Mouse (Mus musculus): Measurements from ENCODE around the gene Hist2h2be. TPM values are rescaled to one million over a fixed set of nuclear protein-coding genes. Genes with fewer than 3 reads are reported as not detected.
"Not testable (repeated sequence)": the region's sequence is repeated elsewhere in the genome, so short reads cannot be mapped to it uniquely, and the experiment has no call there.

Hist2h2be gene
- polyA plus RNA-seq, 1 experiment from 2014 or later: 9.4 TPM

DNA sequence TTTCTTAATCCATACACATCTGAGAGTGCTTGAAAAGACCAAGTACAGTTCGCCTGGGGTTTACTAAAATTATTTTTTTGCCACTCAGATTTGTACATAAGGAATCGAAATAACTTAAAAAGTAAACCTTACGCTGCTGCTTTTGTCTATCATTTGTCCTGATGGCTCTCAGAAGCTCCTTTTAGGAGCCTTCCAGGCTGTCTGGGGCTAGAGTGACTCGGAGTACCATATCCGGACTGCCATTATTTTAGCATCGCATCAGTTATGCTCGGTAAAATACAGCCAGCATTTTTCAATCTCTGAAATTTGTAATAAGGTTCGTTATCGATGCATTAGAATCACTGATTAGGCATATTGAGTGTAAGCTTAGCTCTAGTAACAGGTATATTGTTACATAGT, 19.9 kb downstream of the Hist2h2be start:
- Histone ChIP-seq H3K4me2 (ENCODE audit: low read depth, low read length) (peak overlapping the region; percentile 57), H3K4me1 (ENCODE audit: control insufficient read depth, insufficient read depth, low read length) (peaks cover 22% of the 10 kb centered on the region), H3K27ac (ENCODE audit: low read length) (peak overlapping the region; percentile 87), H3K9ac (ENCODE audit: low read length) (peak overlapping the region; percentile 71), H3K4me3 (ENCODE audit: low read length) (peak overlapping the region; percentile 12; the same call in 1 of the 2 replicates), H3K9me3 (replicated peaks; ENCODE audit: control insufficient read depth, low read length) (no peaks in the 10 kb centered on the region), H3K36me3 (ENCODE audit: control insufficient read depth, insufficient read depth) (no peaks in the 10 kb centered on the region), H3K27me3 (ENCODE audit: control insufficient read depth, insufficient read depth, low read length) (no peaks in the 10 kb centered on the region)
- ATAC-seq (replicated peaks; ENCODE audit: extremely low read depth, insufficient read depth, low FRiP score): no peak
- 79% methylated on average over 9 of the region's 9 CpGs for WGBS

- no peak for ATAC-seq (replicated peaks; ENCODE audit: extremely low read depth, insufficient read depth, low FRiP score)
- Histone ChIP-seq H3K4me2 (ENCODE audit: low read depth, low read length) (peak overlapping the region; percentile 69), H3K9ac (ENCODE audit: low read length) (peak overlapping the region; percentile 82), H3K4me1 (ENCODE audit: control insufficient read depth, insufficient read depth, low read length) (peaks cover 25% of the 10 kb centered on the region), H3K4me3 (ENCODE audit: low read length) (peak overlapping the region; percentile 57), H3K36me3 (ENCODE audit: control insufficient read depth, insufficient read depth) (no peaks in the 10 kb centered on the region), H3K27me3 (ENCODE audit: control insufficient read depth, insufficient read depth, low read length) (no peaks in the 10 kb centered on the region), H3K27ac (ENCODE audit: low read length) (peak overlapping the region; percentile 97), H3K9me3 (replicated peaks; ENCODE audit: control insufficient read depth, low read length) (no peaks in the 10 kb centered on the region)
- WGBS: 75% methylated on average over 7 of the region's 7 CpGs
Measured at GRCm38 (mm10) chr3:96243921-96244572, 23.1 kb downstream of the Hist2h2be start.

GRCm38 (mm10) chr3:96245003-96245886, 24.3 kb downstream of the Hist2h2be start, which contains the start of gene Hist2h2aa1:
Gene Hist2h2aa1, plus strand, starts transcription at chr3:96245497.
- peak within 1 kb of the TSS; percentile 82 for H3K9ac ChIP-seq (ENCODE audit: low read length)
- 0% methylated on average over 20 of the region's 88 CpGs for WGBS
- not testable (repeated sequence) for H3K9me3 ChIP-seq (replicated peaks; ENCODE audit: control insufficient read depth, low read length)

DNA sequence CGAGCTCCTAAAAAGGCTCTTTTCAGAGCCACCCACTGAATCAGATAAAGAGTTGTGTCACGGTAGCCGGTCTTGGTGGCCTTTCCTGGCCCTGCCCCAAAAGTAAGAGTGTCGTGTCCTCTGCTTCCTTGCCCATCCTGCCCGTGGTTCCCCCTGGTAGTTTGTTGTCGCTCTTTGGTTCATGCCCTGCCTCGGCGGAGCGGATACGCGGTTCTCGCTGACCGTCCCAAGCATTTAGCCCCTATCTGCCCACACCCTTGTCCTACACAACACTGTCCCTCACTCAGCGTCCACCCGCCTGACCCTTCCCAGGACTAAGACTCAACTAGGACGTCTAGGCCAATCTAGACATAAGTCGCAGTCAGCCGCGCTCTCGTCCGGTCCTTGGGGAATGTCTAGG, 25.1 kb downstream of the Hist2h2be start:
- not testable (repeated sequence) for H3K4me2 ChIP-seq (ENCODE audit: low read depth, low read length); H3K9ac ChIP-seq (ENCODE audit: low read length)
- 0% methylated on average over 10 of the region's 21 CpGs for WGBS

More at GRCm38 (mm10) chr3:96245003-96245886, 24.3 kb downstream of the Hist2h2be start, which contains the start of gene Hist2h2aa1:
- not testable (repeated sequence) for H3K27me3 ChIP-seq (ENCODE audit: control insufficient read depth, insufficient read depth, low read length); H3K36me3 ChIP-seq (ENCODE audit: control insufficient read depth, insufficient read depth)
- ATAC-seq (replicated peaks; ENCODE audit: extremely low read depth, insufficient read depth, low FRiP score): peak; percentile 83
- peak within 1 kb of the TSS; percentile 57 for H3K4me3 ChIP-seq (ENCODE audit: low read length)
- peak within 1 kb of the TSS; percentile 69 for H3K4me2 ChIP-seq (ENCODE audit: low read depth, low read length)
- H3K4me1 ChIP-seq (ENCODE audit: control insufficient read depth, insufficient read depth, low read length): peaks cover 26% of the 10 kb centered on the region
- peak within 1 kb of the TSS; percentile 97 for H3K27ac ChIP-seq (ENCODE audit: low read length)

GRCm38 (mm10) chr3:96246427-96246856, 25.5 kb downstream of the Hist2h2be start, which contains the start of gene Hist2h3c1:
Gene Hist2h3c1, plus strand, starts transcription at chr3:96246685.
- peaks cover 24% of the 10 kb centered on the region for H3K4me1 ChIP-seq (ENCODE audit: control insufficient read depth, insufficient read depth, low read length)
- H3K9me3 ChIP-seq (replicated peaks; ENCODE audit: control insufficient read depth, low read length); H3K27me3 ChIP-seq (ENCODE audit: control insufficient read depth, insufficient read depth, low read length); H3K36me3 ChIP-seq (ENCODE audit: control insufficient read depth, insufficient read depth): not testable (repeated sequence)
- H3K4me3 ChIP-seq (ENCODE audit: low read length): peak within 1 kb of the TSS; percentile 53
- peak within 1 kb of the TSS; percentile 63 for H3K4me2 ChIP-seq (ENCODE audit: low read depth, low read length)
- 0% methylated on average over 13 of the region's 47 CpGs for WGBS
- ATAC-seq (replicated peaks; ENCODE audit: extremely low read depth, insufficient read depth, low FRiP score): peak; percentile 90
- peak within 1 kb of the TSS; percentile 74 for H3K9ac ChIP-seq (ENCODE audit: low read length)
- peak within 1 kb of the TSS; percentile 80 for H3K27ac ChIP-seq (ENCODE audit: low read length)

More for the DNA sequence above, 25.1 kb downstream of the Hist2h2be start:
- not testable (repeated sequence) for H3K36me3 ChIP-seq (ENCODE audit: control insufficient read depth, insufficient read depth); H3K9me3 ChIP-seq (replicated peaks; ENCODE audit: control insufficient read depth, low read length); H3K27me3 ChIP-seq (ENCODE audit: control insufficient read depth, insufficient read depth, low read length); ATAC-seq (replicated peaks; ENCODE audit: extremely low read depth, insufficient read depth, low FRiP score)
- H3K4me1 ChIP-seq (ENCODE audit: control insufficient read depth, insufficient read depth, low read length): peaks cover 24% of the 10 kb centered on the region
- H3K4me3 ChIP-seq (ENCODE audit: low read length): peak overlapping the region; percentile 43
- H3K27ac ChIP-seq (ENCODE audit: low read length): peak overlapping the region; percentile 80

- Histone ChIP-seq H3K4me3 (ENCODE audit: low read length) (peak overlapping the region; percentile 53), H3K9ac (ENCODE audit: low read length) (peak overlapping the region; percentile 74), H3K27ac (ENCODE audit: low read length) (peak overlapping the region; percentile 62), H3K4me2 (ENCODE audit: low read depth, low read length) (peak overlapping the region; percentile 63), H3K36me3 (ENCODE audit: control insufficient read depth, insufficient read depth) (no peaks in the 10 kb centered on the region), H3K27me3 (ENCODE audit: control insufficient read depth, insufficient read depth, low read length) (no peaks in the 10 kb centered on the region), H3K4me1 (ENCODE audit: control insufficient read depth, insufficient read depth, low read length) (peaks cover 24% of the 10 kb centered on the region), H3K9me3 (replicated peaks; ENCODE audit: control insufficient read depth, low read length) (no peaks in the 10 kb centered on the region)
- 9% methylated on average over 11 of the region's 11 CpGs for WGBS
- ATAC-seq (replicated peaks; ENCODE audit: extremely low read depth, insufficient read depth, low FRiP score): no peak
Measured at GRCm38 (mm10) chr3:96247356-96248140, 26.6 kb downstream of the Hist2h2be start.

- Histone ChIP-seq H3K4me1 (ENCODE audit: control insufficient read depth, insufficient read depth, low read length) (peaks cover 24% of the 10 kb centered on the region), H3K4me2 (ENCODE audit: low read depth, low read length) (peak overlapping the region; percentile 63), H3K27me3 (ENCODE audit: control insufficient read depth, insufficient read depth, low read length) (no peaks in the 10 kb centered on the region), H3K36me3 (ENCODE audit: control insufficient read depth, insufficient read depth) (no peaks in the 10 kb centered on the region), H3K27ac (ENCODE audit: low read length) (no peak overlapping the region), H3K4me3 (ENCODE audit: low read length) (peak overlapping the region; percentile 53; the same call in 1 of the 2 replicates), H3K9me3 (replicated peaks; ENCODE audit: control insufficient read depth, low read length) (no peaks in the 10 kb centered on the region), H3K9ac (ENCODE audit: low read length) (peak overlapping the region; percentile 74)
- WGBS: 49% methylated on average over 6 of the region's 6 CpGs
- no peak for ATAC-seq (replicated peaks; ENCODE audit: extremely low read depth, insufficient read depth, low FRiP score)
Measured at GRCm38 (mm10) chr3:96248141-96249033, 27.5 kb downstream of the Hist2h2be start.

DNA sequence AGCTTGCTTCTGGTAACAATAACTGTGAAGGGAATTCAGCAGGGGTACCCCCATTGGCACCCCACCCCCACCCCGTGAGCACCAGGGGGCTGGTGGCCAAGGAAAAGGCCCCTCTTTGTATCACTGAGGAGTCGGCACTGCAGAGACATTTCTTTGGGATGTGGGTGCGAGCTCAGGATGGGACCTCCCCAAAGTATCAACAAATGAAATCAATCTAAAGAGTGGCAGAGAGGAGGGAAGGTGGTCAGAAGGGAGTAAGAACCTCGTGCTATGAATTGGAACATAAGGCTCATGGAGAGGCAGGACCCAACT, 28.1 kb downstream of the Hist2h2be start:
- H3K36me3 ChIP-seq (ENCODE audit: control insufficient read depth, insufficient read depth): no peaks in the 10 kb centered on the region
- H3K9ac ChIP-seq (ENCODE audit: low read length): no peak overlapping the region
- H3K4me2 ChIP-seq (ENCODE audit: low read depth, low read length): peak overlapping the region; percentile 63; the same call in 1 of the 2 replicates
- peaks cover 20% of the 10 kb centered on the region for H3K4me1 ChIP-seq (ENCODE audit: control insufficient read depth, insufficient read depth, low read length)
- H3K27ac ChIP-seq (ENCODE audit: low read length): no peak overlapping the region
- ATAC-seq (replicated peaks; ENCODE audit: extremely low read depth, insufficient read depth, low FRiP score): no peak
- H3K9me3 ChIP-seq (replicated peaks; ENCODE audit: control insufficient read depth, low read length): no peaks in the 10 kb centered on the region
- H3K27me3 ChIP-seq (ENCODE audit: control insufficient read depth, insufficient read depth, low read length): no peaks in the 10 kb centered on the region
- WGBS: 57% methylated on average over 4 of the region's 4 CpGs
- H3K4me3 ChIP-seq (ENCODE audit: low read length): no peak overlapping the region
